Mouse (Mus musculus): ENCODE results near the gene Supt5. TPM values are rescaled to one million over a fixed set of nuclear protein-coding genes. Genes with fewer than 3 reads are reported as not detected.
A peak's percentile ranks its signal among the peaks of the same experiment; 100 is the strongest.

Gene Supt5
- polyA plus RNA-seq, 1 experiment, result 112 TPM

- peaks cover 18% of the 10 kb centered on the region for H3K4me1 ChIP-seq (ENCODE audit: control insufficient read depth, insufficient read depth, insufficient read length)
- under 1% methylated on average over 53 of the region's 53 CpGs for WGBS
- peaks cover 16% of the 10 kb centered on the region for H3K36me3 ChIP-seq (ENCODE audit: control insufficient read depth, insufficient read depth, low read length)
- H3K27ac ChIP-seq (ENCODE audit: insufficient read depth, low read length), result peak overlapping the region; percentile 98
- no peaks in the 10 kb centered on the region for H3K27me3 ChIP-seq (ENCODE audit: control insufficient read depth, insufficient read depth, low read length)
- DNase-seq (ENCODE audit: low read depth in 1 of 2, low spot score in 2 of 2), result peak; percentile 93 to 96
- TF ChIP-seq CTCF (IDR thresholded peaks at IDR 0.05; ENCODE audit: extremely low read depth, insufficient read depth, insufficient read length, insufficient replicate concordance) (no peak), POLR2A (IDR thresholded peaks at IDR 0.05; ENCODE audit: low read depth, low read length) (peak; percentile 100)
- H3K4me3 ChIP-seq (ENCODE audit: extremely low read depth, insufficient read depth, insufficient read length), result peak overlapping the region; percentile 74
Measured at GRCm38 (mm10) chr7:28378769-28379651, 40.5 kb upstream of the Supt5 start.

DNA sequence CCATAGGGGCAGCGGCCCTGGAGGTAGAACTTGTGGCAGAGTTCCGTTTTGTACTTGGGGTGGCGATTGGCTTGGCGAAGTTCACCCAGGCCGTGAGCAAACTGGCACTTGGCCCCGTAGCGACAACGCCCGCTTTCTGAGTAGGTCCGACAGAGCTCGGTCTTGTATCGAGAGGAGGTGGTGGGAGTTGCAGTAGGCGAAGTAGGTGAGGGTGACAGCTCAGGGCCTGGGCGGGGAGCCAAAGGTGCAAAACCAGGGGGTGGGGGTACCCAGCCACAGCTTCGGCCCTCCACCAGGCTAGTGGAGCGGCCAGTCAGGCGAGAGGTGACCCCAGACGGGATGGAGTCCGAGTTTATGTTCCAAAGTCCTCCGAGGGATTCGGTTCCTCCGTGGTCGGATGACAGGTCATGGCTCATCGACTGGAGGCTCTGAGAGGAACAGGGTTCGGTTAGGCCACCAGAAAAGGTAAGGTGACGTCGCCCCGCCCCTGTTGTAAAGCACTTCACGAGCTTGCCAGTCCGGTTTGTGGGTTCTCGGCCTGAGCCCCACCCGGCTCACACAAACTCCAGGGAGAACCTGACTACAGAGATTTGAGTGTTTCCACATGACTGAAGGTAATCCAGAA is 39.6 kb upstream of the Supt5 start:
- under 1% methylated on average over 32 of the region's 32 CpGs for WGBS
- TF ChIP-seq POLR2A (IDR thresholded peaks at IDR 0.05; ENCODE audit: low read depth, low read length), result no peak
- TF ChIP-seq CTCF (IDR thresholded peaks at IDR 0.05; ENCODE audit: extremely low read depth, insufficient read depth, insufficient read length, insufficient replicate concordance), result no peak
- Histone ChIP-seq H3K36me3 (ENCODE audit: control insufficient read depth, insufficient read depth, low read length) (peaks cover 16% of the 10 kb centered on the region), H3K27me3 (ENCODE audit: control insufficient read depth, insufficient read depth, low read length) (no peaks in the 10 kb centered on the region), H3K4me1 (ENCODE audit: control insufficient read depth, insufficient read depth, insufficient read length) (peaks cover 16% of the 10 kb centered on the region), H3K4me3 (ENCODE audit: extremely low read depth, insufficient read depth, insufficient read length) (peak overlapping the region; percentile 74), H3K27ac (ENCODE audit: insufficient read depth, low read length) (peak overlapping the region; percentile 97)
- DNase-seq (ENCODE audit: low read depth in 1 of 2, low spot score in 2 of 2), result peak; percentile 53 to 76

- peaks cover 12% of the 10 kb centered on the region for H3K4me1 ChIP-seq (ENCODE audit: control insufficient read depth, insufficient read depth, insufficient read length)
- 16% methylated on average over 18 of the region's 18 CpGs for WGBS
- no peak for TF ChIP-seq POLR2A (IDR thresholded peaks at IDR 0.05; ENCODE audit: low read depth, low read length)
- TF ChIP-seq CTCF (IDR thresholded peaks at IDR 0.05; ENCODE audit: extremely low read depth, insufficient read depth, insufficient read length, insufficient replicate concordance), result no peak
- H3K27me3 ChIP-seq (ENCODE audit: control insufficient read depth, insufficient read depth, low read length), result no peaks in the 10 kb centered on the region
- peaks cover 16% of the 10 kb centered on the region for H3K36me3 ChIP-seq (ENCODE audit: control insufficient read depth, insufficient read depth, low read length)
- H3K4me3 ChIP-seq (ENCODE audit: extremely low read depth, insufficient read depth, insufficient read length), result peak overlapping the region; percentile 74
- peak overlapping the region; percentile 97 for H3K27ac ChIP-seq (ENCODE audit: insufficient read depth, low read length)
- peak in 1 of 2 experiments; percentile 12 for DNase-seq (ENCODE audit: low read depth in 1 of 2, low spot score in 2 of 2)
Measured at GRCm38 (mm10) chr7:28377190-28378065, 38.9 kb upstream of the Supt5 start.

GRCm38 (mm10) chr7:28376011-28376771 is 37.6 kb upstream of the Supt5 start:
- Histone ChIP-seq H3K27ac (ENCODE audit: insufficient read depth, low read length) (peak overlapping the region; percentile 91), H3K36me3 (ENCODE audit: control insufficient read depth, insufficient read depth, low read length) (peaks cover 16% of the 10 kb centered on the region), H3K27me3 (ENCODE audit: control insufficient read depth, insufficient read depth, low read length) (no peaks in the 10 kb centered on the region), H3K4me3 (ENCODE audit: extremely low read depth, insufficient read depth, insufficient read length) (peak overlapping the region; percentile 45), H3K4me1 (ENCODE audit: control insufficient read depth, insufficient read depth, insufficient read length) (peaks cover 9% of the 10 kb centered on the region)
- TF ChIP-seq POLR2A (IDR thresholded peaks at IDR 0.05; ENCODE audit: low read depth, low read length), result peak; percentile 86
- TF ChIP-seq CTCF (IDR thresholded peaks at IDR 0.05; ENCODE audit: extremely low read depth, insufficient read depth, insufficient read length, insufficient replicate concordance), result no peak
- peak; percentile 80 to 81 for DNase-seq (ENCODE audit: low read depth in 1 of 2, low spot score in 2 of 2)
- WGBS, result 6% methylated on average over 30 of the region's 30 CpGs

GRCm38 (mm10) chr7:28375176-28375921 is 36.8 kb upstream of the Supt5 start:
- Histone ChIP-seq H3K27me3 (ENCODE audit: control insufficient read depth, insufficient read depth, low read length) (no peaks in the 10 kb centered on the region), H3K4me3 (ENCODE audit: extremely low read depth, insufficient read depth, insufficient read length) (peak overlapping the region; percentile 66), H3K36me3 (ENCODE audit: control insufficient read depth, insufficient read depth, low read length) (peaks cover 16% of the 10 kb centered on the region), H3K27ac (ENCODE audit: insufficient read depth, low read length) (peak overlapping the region; percentile 100), H3K4me1 (ENCODE audit: control insufficient read depth, insufficient read depth, insufficient read length) (peaks cover 17% of the 10 kb centered on the region)
- TF ChIP-seq CTCF (IDR thresholded peaks at IDR 0.05; ENCODE audit: extremely low read depth, insufficient read depth, insufficient read length, insufficient replicate concordance), result no peak
- peak; percentile 53; the same call in 1 of the 2 replicates for TF ChIP-seq POLR2A (IDR thresholded peaks at IDR 0.05; ENCODE audit: low read depth, low read length)
- peak; percentile 91 to 93 for DNase-seq (ENCODE audit: low read depth in 1 of 2, low spot score in 2 of 2)
- WGBS, result under 1% methylated on average over 34 of the region's 36 CpGs
